Mouse (Mus musculus) stomach, postnatal 0 days (tissue): ENCODE data around the gene Abcb9. TPM values are rescaled to one million over a fixed set of nuclear protein-coding genes. Genes with fewer than 3 reads are reported as not detected.

Experiments
- ATAC-seq: fragments of 200-750 bp; cut with Nextera tagmentation; 2 replicates; pipeline ENCODE4 v1.8.0; 2017; ENCODE audit not compliant: low FRiP score, low TSS enrichment
- DNase-seq: peaks from one replicate; pipeline ENCODE4 v3.0.0-alpha.2; 2016; ENCODE audit warnings: low spot score
- H3K27ac ChIP-seq: fragments of 300-500 bp; sonication (generic); replicated peaks from 2 replicates; pipeline ENCODE4 v1.5.1; 2014; ENCODE audit warnings: mild to moderate bottlenecking, control low read depth
- H3K27me3 ChIP-seq: fragments of 300-500 bp; sonication (generic); 2 replicates; pipeline ENCODE4 v1.6.1; 2014; ENCODE audit warnings: low read length; ENCODE audit not compliant: control insufficient read depth, insufficient read depth
- H3K36me3 ChIP-seq: fragments of 300-500 bp; sonication (generic); 2 replicates; pipeline ENCODE4 v1.6.1; 2014; ENCODE audit warnings: low read length, mixed read lengths; ENCODE audit not compliant: control insufficient read depth, insufficient read depth
- H3K4me1 ChIP-seq: fragments of 300-500 bp; sonication (generic); replicated peaks from 2 replicates; pipeline ENCODE4 v1.6.1; 2014; ENCODE audit warnings: antibody characterized with exemption; ENCODE audit not compliant: control insufficient read depth, insufficient read depth
- H3K4me2 ChIP-seq: fragments of 300-500 bp; sonication (generic); replicated peaks from 2 replicates; pipeline ENCODE4 v1.6.1; 2014; ENCODE audit warnings: low read depth, mild to moderate bottlenecking, control low read depth, moderate library complexity
- H3K4me3 ChIP-seq: fragments of 300-500 bp; sonication (generic); 2 replicates; pipeline ENCODE4 v1.5.1; 2014; ENCODE audit warnings: low read depth, low read length, control low read depth
- H3K9ac ChIP-seq: fragments of 300-500 bp; sonication (generic); 2 replicates; pipeline ENCODE4 v1.6.1; 2014; ENCODE audit warnings: mild to moderate bottlenecking, low read length, control low read depth, mixed read lengths
- H3K9me3 ChIP-seq: fragments of 300-500 bp; sonication (generic); 2 replicates; pipeline ENCODE4 v1.6.1; 2016; ENCODE audit warnings: low read length; ENCODE audit not compliant: control insufficient read depth
- CTCF ChIP-seq: IDR thresholded peaks from 2 replicates; pipeline ENCODE4 v1.5.1; 2016; ENCODE audit warnings: antibody characterized with exemption, low read depth, mild to moderate bottlenecking, moderate library complexity
- EP300 ChIP-seq: optimal IDR thresholded peaks from 2 replicates; pipeline ENCODE3; 2016; ENCODE audit warnings: antibody characterized with exemption
- WGBS: fragments of 180-500 bp; shearing (Covaris S2); extraction: QIAGEN DNeasy Blood & Tissue Kit; methylation state at CpG from one replicate; pipeline ENCODE4 v1.1.7; 2014; 5-methylcytosine and 5-hydroxymethylcytosine counted together
- polyA plus RNA-seq: library from polyadenylated mRNA; unstranded; fragments of >200 nt; fragmentation: Nextera tagmentation; extraction: Ambion mirVana; gene quantifications from 2 replicates; pipeline ENCODE4 v1.2.1, GENCODE M21; 2015

The Abcb9 gene
- polyA plus RNA-seq, 1 experiment from 2014 or later = 7.7 TPM

GRCm38 (mm10) chr5:124051899-124052491 lies 43.6 kb downstream of the Abcb9 start:
- peak; percentile 71 for DNase-seq
- WGBS = 60% methylated on average over 11 of the region's 11 CpGs
- Histone ChIP-seq H3K36me3 (no peaks in the 10 kb centered on the region), H3K4me3 (no peak overlapping the region), H3K4me1 (no peaks in the 10 kb centered on the region), H3K9me3 (no peaks in the 10 kb centered on the region), H3K27me3 (no peaks in the 10 kb centered on the region), H3K9ac (no peak overlapping the region), H3K27ac (peak overlapping the region; percentile 45; the same call in 1 of the 2 replicates), H3K4me2 (no peak overlapping the region)
- peak; percentile 86 for ATAC-seq
- TF ChIP-seq EP300 = no peak
- no peak for TF ChIP-seq CTCF

GRCm38 (mm10) chr5:124050095-124051050 lies 45.2 kb downstream of the Abcb9 start:
- no peaks in the 10 kb centered on the region for H3K36me3 ChIP-seq
- no peaks in the 10 kb centered on the region for H3K27me3 ChIP-seq
- no peaks in the 10 kb centered on the region for H3K4me1 ChIP-seq
- H3K27ac ChIP-seq = peak overlapping the region; percentile 90
- TF ChIP-seq CTCF (peak; percentile 43), EP300 (no peak)
- 52% methylated on average over 14 of the region's 14 CpGs for WGBS
- peak; percentile 47 for DNase-seq
- H3K4me2 ChIP-seq = no peak overlapping the region
- no peak for ATAC-seq
- peak overlapping the region; percentile 47 for H3K9ac ChIP-seq
- no peak overlapping the region for H3K4me3 ChIP-seq
- H3K9me3 ChIP-seq = no peaks in the 10 kb centered on the region

- Histone ChIP-seq H3K27ac (peak overlapping the region; percentile 90), H3K9me3 (no peaks in the 10 kb centered on the region), H3K4me1 (no peaks in the 10 kb centered on the region), H3K36me3 (no peaks in the 10 kb centered on the region), H3K9ac (peak overlapping the region; percentile 47; the same call in 1 of the 2 replicates), H3K4me2 (no peak overlapping the region), H3K27me3 (no peaks in the 10 kb centered on the region), H3K4me3 (no peak overlapping the region)
- TF ChIP-seq CTCF = no peak
- TF ChIP-seq EP300 = no peak
- ATAC-seq = no peak
- DNase-seq = no peak
- 51% methylated on average over 15 of the region's 15 CpGs for WGBS
Observed at GRCm38 (mm10) chr5:124049249-124050045, 46.2 kb downstream of the Abcb9 start.

GRCm38 (mm10) chr5:124046741-124047401 lies 48.7 kb downstream of the Abcb9 start:
- 0 out of 2 replicates have a peak overlapping the region, but pooled peaks have one; percentile 18 for H3K9ac ChIP-seq
- H3K27ac ChIP-seq = peak overlapping the region; percentile 96
- DNase-seq (peak; percentile 90), ATAC-seq (peak; percentile 98)
- H3K4me2 ChIP-seq = no peak overlapping the region
- TF ChIP-seq EP300 = peak; percentile 95
- peak; percentile 31 for TF ChIP-seq CTCF
- H3K27me3 ChIP-seq = no peaks in the 10 kb centered on the region
- no peak overlapping the region for H3K4me3 ChIP-seq
- no peaks in the 10 kb centered on the region for H3K36me3 ChIP-seq
- 0 out of 2 replicates have a peak, but pooled peaks cover 2% of the 10 kb centered on the region for H3K4me1 ChIP-seq
- no peaks in the 10 kb centered on the region for H3K9me3 ChIP-seq
- WGBS = 50% methylated on average over 7 of the region's 7 CpGs

GRCm38 (mm10) chr5:124045453-124046010 lies 50.1 kb downstream of the Abcb9 start:
- DNase-seq = no peak
- Histone ChIP-seq H3K4me1 (0 out of 2 replicates have a peak, but pooled peaks cover 2% of the 10 kb centered on the region), H3K9me3 (no peaks in the 10 kb centered on the region), H3K27me3 (no peaks in the 10 kb centered on the region), H3K4me3 (no peak overlapping the region), H3K9ac (no peak overlapping the region), H3K27ac (no peak overlapping the region; the same call in 1 of the 2 replicates), H3K4me2 (no peak overlapping the region), H3K36me3 (no peaks in the 10 kb centered on the region)
- TF ChIP-seq CTCF (no peak), EP300 (no peak)
- no peak for ATAC-seq
- 31% methylated on average over 11 of the region's 11 CpGs for WGBS
